Mouse (Mus musculus) bone marrow, adult 2 months (tissue): ENCODE measurements around the gene Dus1l. TPM values are rescaled to one million over a fixed set of nuclear protein-coding genes. Genes with fewer than 3 reads are reported as not detected.
"Not testable (repeated sequence)": the region's sequence is repeated elsewhere in the genome, so short reads cannot be mapped to it uniquely, and the experiment has no call there.

Experiments
- H3K27ac ChIP-seq: fragments of 200-500 bp; 2 replicates; pipeline ENCODE4 v1.5.1; 2012; ENCODE audit warnings: low read depth, mild to moderate bottlenecking, control low read depth, inconsistent platforms, low read length; ENCODE audit not compliant: control insufficient read depth, poor library complexity, insufficient read depth
- H3K4me1 ChIP-seq: fragments of 200-500 bp; 2 replicates; pipeline ENCODE4 v1.6.1; 2011; ENCODE audit warnings: low read length; ENCODE audit not compliant: control insufficient read depth, insufficient read depth
- H3K4me3 ChIP-seq: fragments of 200-500 bp; replicated peaks from 2 replicates; pipeline ENCODE3; 2011; ENCODE audit warnings: mild to moderate bottlenecking, low read depth, low read length, control low read depth; ENCODE audit not compliant: control insufficient read depth
- CTCF ChIP-seq: fragments of 200-500 bp; IDR thresholded peaks from 2 replicates; pipeline ENCODE4 v1.5.1; 2011; ENCODE audit warnings: low read length, control low read depth; ENCODE audit not compliant: control insufficient read depth, insufficient read depth
- POLR2A ChIP-seq: fragments of 200-500 bp; IDR thresholded peaks from 2 replicates; pipeline ENCODE4 v1.6.1; 2011; ENCODE audit warnings: low read depth, mild to moderate bottlenecking, control low read depth, low read length, borderline replicate concordance; ENCODE audit not compliant: control insufficient read depth
- WGBS: fragments of 180-500 bp; shearing (Covaris S2); methylation state at CpG from one replicate; pipeline ENCODE4 v1.1.7; 2018; 5-methylcytosine and 5-hydroxymethylcytosine counted together
- polyA plus RNA-seq: library from polyadenylated mRNA; stranded (reverse); fragments of >200 nt; gene quantifications from 2 replicates; pipeline ENCODE4 v1.2.4, GENCODE M21; 2011; ENCODE audit warnings: low replicate concordance; ENCODE audit not compliant: missing spikeins, insufficient read depth, insufficient read length

Dus1l gene
- polyA plus RNA-seq, result 24.2 and 57.6 TPM in 2 replicates

DNA sequence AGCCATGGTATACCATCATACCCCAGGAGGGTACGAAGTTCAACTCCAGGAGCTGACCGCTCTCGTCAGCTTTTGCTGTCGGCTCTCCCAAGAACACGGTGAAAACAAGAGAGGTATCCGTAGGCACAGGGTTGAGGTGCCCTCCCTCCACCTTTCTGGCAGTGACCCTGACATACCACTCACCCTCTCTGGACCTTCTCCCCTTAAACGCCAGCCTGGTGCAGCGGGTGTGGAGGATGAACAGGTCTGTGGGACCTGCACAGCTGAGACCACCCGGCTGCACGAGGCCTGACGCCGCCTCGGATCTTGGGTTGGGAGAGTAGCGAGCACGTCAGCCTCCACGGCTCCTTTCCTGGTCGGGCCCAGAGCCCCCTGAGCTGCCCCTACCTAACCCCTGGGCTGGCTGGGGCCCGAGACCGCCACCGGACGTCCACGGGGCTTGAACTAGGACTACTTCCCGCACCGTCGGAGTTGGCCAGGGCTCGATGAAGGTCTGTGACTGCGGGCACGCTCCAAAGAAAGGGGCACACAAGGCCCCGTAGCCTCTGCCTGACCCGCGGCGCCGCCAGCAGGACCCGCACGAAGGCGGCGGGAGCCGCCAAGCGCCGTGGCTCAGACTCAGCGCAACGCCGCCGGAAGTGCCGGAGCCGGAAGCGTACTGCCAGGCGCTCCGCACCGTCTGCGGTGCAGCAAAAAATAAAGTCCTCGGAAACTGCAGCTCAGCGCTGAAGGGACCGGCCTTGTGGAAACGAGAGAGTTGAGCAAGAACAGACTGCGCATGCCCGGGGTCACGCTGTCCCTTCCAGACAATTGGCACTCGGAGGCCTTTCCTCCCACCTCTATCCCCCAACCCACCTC, at the start of gene Dus1l:
TSS of gene Dus1l (minus strand) at position 648 of the 858 bp plus-strand sequence.
- WGBS, result 1% methylated on average over 59 of the region's 59 CpGs
- Histone ChIP-seq H3K27ac (peak within 1 kb of the TSS; percentile 6; the same call in 1 of the 2 replicates), H3K4me1 (no peaks in the 10 kb centered on the region), H3K4me3 (peak within 1 kb of the TSS; percentile 83)
- TF ChIP-seq CTCF (no peak; the same call in 1 of the 2 replicates), POLR2A (peak; percentile 82)

DNA sequence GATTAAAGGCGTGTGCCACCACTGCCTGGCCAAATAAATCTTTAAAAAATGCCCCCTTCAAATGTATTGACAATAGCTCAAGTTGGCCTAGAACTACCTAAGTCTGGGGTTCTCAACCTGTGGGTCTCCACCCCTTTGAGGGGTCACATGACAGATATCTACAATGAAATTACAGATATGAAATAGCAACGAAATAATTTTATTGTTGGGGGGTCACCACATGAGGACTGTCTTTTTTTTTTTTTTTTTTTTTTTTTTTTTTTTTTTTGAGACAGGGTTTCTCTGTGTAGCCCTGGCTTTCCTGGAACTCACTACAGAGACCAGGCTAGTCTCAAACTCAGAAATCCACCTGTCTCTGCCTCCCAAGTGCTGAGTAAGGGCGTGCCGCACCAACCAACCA, 48.1 kb upstream of the Dus1l start:
- TF ChIP-seq CTCF, result no peak
- TF ChIP-seq POLR2A, result no peak
- H3K4me3 ChIP-seq, result no peak overlapping the region
- 81% methylated on average over 4 of the region's 4 CpGs for WGBS
- H3K4me1 ChIP-seq, result no peaks in the 10 kb centered on the region
- H3K27ac ChIP-seq, result no peak overlapping the region

DNA sequence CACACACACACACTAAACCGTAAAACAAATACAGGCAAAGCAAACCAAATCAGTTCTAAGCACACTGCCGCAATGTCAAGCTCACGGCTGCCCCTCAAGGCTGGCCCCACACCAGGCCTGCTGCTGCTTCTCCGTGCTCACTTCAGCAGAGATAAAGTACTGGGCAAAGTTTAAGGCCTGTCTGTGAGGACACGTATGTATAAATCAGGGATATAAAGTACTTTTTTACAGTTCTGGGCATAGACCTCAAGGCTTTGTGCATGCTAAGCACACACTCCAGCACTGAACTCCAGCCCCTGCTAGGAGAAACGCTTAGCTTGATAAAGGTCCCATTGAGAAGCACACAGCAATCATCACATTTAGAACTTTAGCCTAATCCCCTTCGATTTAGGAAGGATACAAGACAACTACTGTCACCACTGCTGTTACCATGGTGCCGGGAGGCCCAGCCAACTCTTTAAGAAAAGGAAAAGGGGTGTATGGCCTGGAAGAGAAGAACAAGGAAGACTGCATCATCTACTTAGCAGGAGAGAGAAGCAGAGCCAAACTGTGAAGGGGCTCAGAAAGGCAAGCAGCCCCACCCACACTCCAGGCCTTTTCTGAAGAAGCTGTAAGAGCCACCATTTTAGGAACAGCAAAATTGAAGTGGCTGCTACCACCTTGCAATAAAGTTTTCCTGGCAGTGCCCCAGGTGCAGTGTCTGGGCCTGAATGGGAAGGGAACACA, 37.5 kb upstream of the Dus1l start:
- TF ChIP-seq CTCF (no peak), POLR2A (no peak)
- Histone ChIP-seq H3K4me3 (no peak overlapping the region), H3K4me1 (no peaks in the 10 kb centered on the region), H3K27ac (no peak overlapping the region)
- WGBS, result 80% methylated on average over 8 of the region's 8 CpGs

DNA sequence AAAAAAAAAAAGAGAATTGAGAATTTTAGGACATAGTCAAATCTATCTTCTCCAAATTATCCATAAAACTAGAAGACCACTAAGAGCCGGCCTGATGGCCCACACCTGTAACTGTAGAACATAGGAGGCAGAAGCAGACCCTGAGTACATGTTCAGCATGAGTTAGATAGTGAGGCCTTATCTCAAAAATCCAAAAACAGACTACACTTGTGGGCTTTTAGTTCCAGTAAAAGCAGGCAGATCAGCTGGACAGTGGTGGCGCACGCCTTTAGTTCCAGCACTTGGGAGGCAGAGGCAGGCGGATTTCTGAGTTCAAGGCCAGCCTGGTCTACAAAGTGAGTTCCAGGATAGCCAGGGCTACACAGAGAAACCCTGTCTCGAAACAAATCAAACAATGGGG, 36.8 kb upstream of the Dus1l start:
- not testable (repeated sequence) for H3K27ac ChIP-seq, H3K4me3 ChIP-seq, H3K4me1 ChIP-seq
- 68% methylated on average over 5 of the region's 5 CpGs for WGBS

DNA sequence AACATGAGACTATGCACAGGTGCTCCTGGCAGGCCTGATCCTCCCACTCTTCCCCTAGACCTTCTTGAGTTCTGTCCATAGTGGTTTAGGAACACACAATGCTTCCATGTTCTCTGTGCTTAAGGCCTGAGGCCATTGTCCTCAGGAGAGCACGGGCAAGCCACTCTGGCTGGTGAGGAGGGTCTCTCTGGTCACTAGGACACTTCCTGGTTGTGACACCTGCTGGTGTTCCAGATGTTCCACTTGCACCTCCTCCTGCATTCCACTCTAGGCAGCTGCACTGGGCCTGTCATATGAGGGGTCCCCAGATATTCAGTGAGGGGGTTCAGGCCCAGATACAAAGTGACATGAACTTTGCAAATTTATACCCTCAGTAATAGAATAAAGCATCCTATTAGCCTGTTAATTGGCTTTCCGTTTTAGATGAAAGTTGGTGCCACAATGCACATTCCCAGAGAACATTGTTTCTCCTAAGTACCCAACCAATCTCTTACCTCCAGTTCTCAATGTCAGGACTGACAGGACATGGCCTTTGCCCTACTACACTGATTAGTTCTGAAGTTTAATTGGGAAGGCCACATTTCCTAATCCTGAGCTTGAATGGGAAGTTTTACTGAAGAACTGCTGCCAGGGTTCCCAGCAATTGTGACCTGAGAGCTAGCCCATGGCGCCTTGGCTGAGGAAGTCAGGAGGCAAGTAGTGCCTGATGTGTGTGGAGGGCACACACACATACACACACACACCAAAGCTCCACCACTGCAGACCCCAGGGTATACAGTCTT, 35.6 kb upstream of the Dus1l start:
- TF ChIP-seq POLR2A (no peak), CTCF (no peak)
- WGBS, result 86% methylated on average over 3 of the region's 3 CpGs
- H3K4me1 ChIP-seq, result no peaks in the 10 kb centered on the region
- no peak overlapping the region for H3K4me3 ChIP-seq
- H3K27ac ChIP-seq, result no peak overlapping the region

DNA sequence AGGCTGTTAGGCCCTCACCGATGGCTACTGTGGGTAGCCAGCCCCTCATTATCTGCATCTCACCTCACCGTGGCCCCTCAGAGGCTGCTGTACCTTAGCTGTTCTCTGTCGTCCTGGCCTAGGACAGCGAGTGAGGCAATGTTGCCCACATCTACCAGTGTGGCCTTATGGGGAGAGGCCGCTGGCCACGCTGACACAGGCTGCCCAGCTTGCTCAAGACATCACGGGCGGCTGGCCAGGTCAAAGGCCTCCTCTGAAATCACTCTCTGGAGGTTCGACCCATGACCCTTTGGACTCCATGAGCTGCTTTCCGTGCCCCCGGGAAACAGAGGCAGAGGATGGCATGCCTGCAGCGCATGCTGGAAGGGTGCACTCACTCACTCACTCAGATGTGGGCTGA, 34.5 kb upstream of the Dus1l start:
- no peak for TF ChIP-seq POLR2A
- no peak for TF ChIP-seq CTCF
- Histone ChIP-seq H3K27ac (no peak overlapping the region), H3K4me3 (no peak overlapping the region), H3K4me1 (no peaks in the 10 kb centered on the region; the same call in 1 of the 2 replicates)
- 85% methylated on average over 12 of the region's 12 CpGs for WGBS

DNA sequence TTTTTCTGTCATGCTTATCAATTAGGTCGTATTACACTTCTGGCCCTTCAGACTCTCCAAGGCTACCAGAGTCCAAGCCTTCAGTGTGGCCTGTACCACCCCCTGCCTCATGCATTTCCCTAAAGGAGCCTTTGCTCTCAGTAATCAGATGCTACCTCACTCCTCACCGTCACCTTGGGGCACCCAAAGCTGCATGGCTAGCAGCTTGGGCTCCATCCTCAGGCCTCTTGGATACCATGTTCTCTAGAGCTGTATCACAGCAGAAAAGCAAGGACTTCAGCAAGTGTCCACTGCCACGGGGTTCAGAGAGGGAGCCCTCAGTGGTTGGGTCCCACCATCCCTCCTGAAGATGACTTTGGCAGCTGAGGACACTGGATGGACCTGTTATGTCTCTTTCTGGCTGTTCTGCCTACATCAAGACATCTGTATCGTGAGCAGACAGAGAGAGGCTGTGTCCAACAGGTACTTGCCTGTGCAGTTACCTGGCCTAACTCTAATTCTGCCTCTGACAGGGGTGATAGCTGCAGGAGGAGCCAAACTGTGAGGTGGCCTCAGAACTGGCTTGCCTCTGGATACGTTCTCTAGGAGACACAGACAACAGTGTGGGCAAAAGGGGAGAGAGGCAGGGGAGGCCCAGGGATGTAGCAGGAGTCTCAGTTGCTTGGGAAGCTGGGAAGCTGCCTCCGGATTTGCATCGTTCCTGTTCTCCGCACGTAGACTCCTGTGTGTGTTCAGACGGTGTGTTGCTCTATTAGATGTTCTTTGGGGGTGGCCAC, 33.7 kb upstream of the Dus1l start:
- TF ChIP-seq CTCF (no peak), POLR2A (no peak)
- Histone ChIP-seq H3K27ac (no peak overlapping the region), H3K4me1 (no peaks in the 10 kb centered on the region; the same call in 1 of the 2 replicates), H3K4me3 (no peak overlapping the region)
- WGBS, result 90% methylated on average over 10 of the region's 10 CpGs

DNA sequence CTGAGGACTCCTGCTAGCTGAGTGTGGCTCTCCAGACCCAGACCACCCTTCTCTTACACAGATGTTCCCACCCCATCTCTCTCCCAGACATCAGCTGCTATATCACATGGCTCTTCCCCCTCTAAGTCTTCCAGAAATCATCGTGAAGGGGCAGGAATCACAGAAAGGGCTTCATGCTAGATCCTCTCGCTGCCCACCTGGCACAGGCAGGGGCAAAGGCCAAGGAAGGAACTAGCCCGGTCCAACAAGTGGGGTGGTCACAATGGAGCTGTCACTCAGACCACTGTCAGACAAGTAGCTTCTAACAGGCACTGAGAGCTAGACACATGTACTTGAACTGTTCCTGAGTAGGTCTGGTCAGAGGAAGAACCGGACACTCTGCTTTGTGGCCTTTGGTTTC, 32.2 kb upstream of the Dus1l start:
- Histone ChIP-seq H3K4me1 (no peaks in the 10 kb centered on the region; the same call in 1 of the 2 replicates), H3K27ac (no peak overlapping the region), H3K4me3 (no peak overlapping the region)
- TF ChIP-seq CTCF (no peak), POLR2A (no peak)
- WGBS, result 75% methylated on average over 4 of the region's 4 CpGs
